Mouse (Mus musculus) lung, postnatal 14 days (tissue): Measurements from ENCODE around the gene Slc37a1.
"Not testable (repeated sequence)": the region's sequence is repeated elsewhere in the genome, so short reads cannot be mapped to it uniquely, and the experiment has no call there.

ENCODE experiments used
- DNase-seq: peaks from one replicate; pipeline ENCODE4 v3.0.0; 2021

The Slc37a1 gene

GRCm38 (mm10) chr17:31321425-31321824, 34.8 kb downstream of the Slc37a1 start:
- no peak for DNase-seq

GRCm38 (mm10) chr17:31322446-31322845, 35.9 kb downstream of the Slc37a1 start:
- DNase-seq: no peak

GRCm38 (mm10) chr17:31323379-31323778, 36.8 kb downstream of the Slc37a1 start:
- no peak for DNase-seq

GRCm38 (mm10) chr17:31324227-31324626, 37.6 kb downstream of the Slc37a1 start:
- DNase-seq: no peak

GRCm38 (mm10) chr17:31325451-31326219, 39.0 kb downstream of the Slc37a1 start:
- peak; percentile 60 for DNase-seq

- no peak for DNase-seq
Measured at GRCm38 (mm10) chr17:31326220-31326852, 39.7 kb downstream of the Slc37a1 start.

GRCm38 (mm10) chr17:31328466-31328865, 41.9 kb downstream of the Slc37a1 start:
- DNase-seq: no peak

GRCm38 (mm10) chr17:31330622-31331021, 44.0 kb downstream of the Slc37a1 start:
- peak; percentile 72 for DNase-seq

GRCm38 (mm10) chr17:31331273-31331672, 44.7 kb downstream of the Slc37a1 start:
- DNase-seq: no peak

GRCm38 (mm10) chr17:31331920-31332319, 45.3 kb downstream of the Slc37a1 start:
- no peak for DNase-seq

GRCm38 (mm10) chr17:31332333-31332732, 45.7 kb downstream of the Slc37a1 start:
- no peak for DNase-seq

- no peak for DNase-seq
Measured at GRCm38 (mm10) chr17:31334509-31335260, 48.1 kb downstream of the Slc37a1 start.

GRCm38 (mm10) chr17:31335344-31336080, 48.9 kb downstream of the Slc37a1 start:
- DNase-seq: no peak

- DNase-seq: no peak
Measured at GRCm38 (mm10) chr17:31339769-31340168, 53.2 kb downstream of the Slc37a1 start.

GRCm38 (mm10) chr17:31342191-31342590, 55.6 kb downstream of the Slc37a1 start:
- no peak for DNase-seq

- DNase-seq: peak; percentile 88
Measured at GRCm38 (mm10) chr17:31344172-31344801, 57.7 kb downstream of the Slc37a1 start.

GRCm38 (mm10) chr17:31344816-31345215, 58.2 kb downstream of the Slc37a1 start:
- DNase-seq: no peak

GRCm38 (mm10) chr17:31348129-31348528, 61.5 kb downstream of the Slc37a1 start:
- no peak for DNase-seq

- DNase-seq: no peak
Measured at GRCm38 (mm10) chr17:31349388-31349787, 62.8 kb downstream of the Slc37a1 start.

- DNase-seq: no peak
Measured at GRCm38 (mm10) chr17:31351984-31352383, 65.4 kb downstream of the Slc37a1 start.

- no peak for DNase-seq
Measured at GRCm38 (mm10) chr17:31353255-31353654, 66.7 kb downstream of the Slc37a1 start.

GRCm38 (mm10) chr17:31354684-31355083, 68.1 kb downstream of the Slc37a1 start:
- DNase-seq: not testable (repeated sequence)
